Mouse (Mus musculus) midbrain, postnatal 0 days (tissue): ENCODE measurements around the gene Pitpna. TPM values are rescaled to one million over a fixed set of nuclear protein-coding genes. Genes with fewer than 3 reads are reported as not detected.

Experiments
- ATAC-seq: fragments of 200-750 bp; cut with Nextera tagmentation; 2 replicates; pipeline ENCODE4 v1.8.0; 2017; ENCODE audit warnings: moderate number of reproducible peaks, mild to moderate bottlenecking, moderate TSS enrichment, moderate library complexity; ENCODE audit not compliant: low FRiP score
- DNase-seq: peaks from one replicate; pipeline ENCODE4 v3.0.0-alpha.2; 2015; ENCODE audit warnings: low spot score
- H3K27ac ChIP-seq: fragments of 300-500 bp; sonication (generic); 2 replicates; pipeline ENCODE4 v1.5.1; 2014; ENCODE audit warnings: low read depth, mild to moderate bottlenecking, low read length, mixed read lengths
- H3K27me3 ChIP-seq: fragments of 300-500 bp; sonication (generic); 2 replicates; pipeline ENCODE4 v1.6.1; 2014; ENCODE audit warnings: low read length, control low read depth, mixed read lengths; ENCODE audit not compliant: insufficient read depth
- H3K36me3 ChIP-seq: fragments of 300-500 bp; sonication (generic); 2 replicates; pipeline ENCODE4 v1.6.1; 2014; ENCODE audit warnings: low read length, control low read depth, mixed read lengths; ENCODE audit not compliant: insufficient read depth
- H3K4me1 ChIP-seq: fragments of 300-500 bp; sonication (generic); 2 replicates; pipeline ENCODE4 v1.6.1; 2014; ENCODE audit warnings: mild to moderate bottlenecking, control low read depth, antibody characterized with exemption, low read length, mixed read lengths; ENCODE audit not compliant: insufficient read depth
- H3K4me2 ChIP-seq: fragments of 300-500 bp; sonication (generic); 2 replicates; pipeline ENCODE4 v1.6.1; 2014; ENCODE audit warnings: low read depth, mild to moderate bottlenecking, low read length, mixed read lengths; ENCODE audit not compliant: poor library complexity, severe bottlenecking
- H3K4me3 ChIP-seq: fragments of 300-500 bp; sonication (generic); 2 replicates; pipeline ENCODE4 v1.5.1; 2014; ENCODE audit warnings: low read depth, mild to moderate bottlenecking, low read length, moderate library complexity
- H3K9ac ChIP-seq: fragments of 300-500 bp; sonication (generic); replicated peaks from 2 replicates; pipeline ENCODE4 v1.6.1; 2014; ENCODE audit warnings: mild to moderate bottlenecking, low read length, moderate library complexity, mixed read lengths; ENCODE audit not compliant: poor library complexity, severe bottlenecking
- H3K9me3 ChIP-seq: fragments of 300-500 bp; sonication (generic); 2 replicates; pipeline ENCODE4 v1.6.1; 2016; ENCODE audit warnings: low read length, control low read depth
- CTCF ChIP-seq: IDR thresholded peaks from 2 replicates; pipeline ENCODE4 v1.5.1; 2016; ENCODE audit warnings: antibody characterized with exemption, mild to moderate bottlenecking
- WGBS: fragments of 180-500 bp; shearing (Covaris S2); extraction: QIAGEN DNeasy Blood & Tissue Kit; methylation state at CpG from one replicate; pipeline ENCODE4 v1.1.7; 2014; 5-methylcytosine and 5-hydroxymethylcytosine counted together
- polyA plus RNA-seq: library from polyadenylated mRNA; unstranded; fragments of >200 nt; fragmentation: Nextera tagmentation; extraction: Ambion mirVana; gene quantifications from 2 replicates; pipeline ENCODE4 v1.2.1, GENCODE M21; 2015
- total RNA-seq: library from RNA; depleted of rRNA; stranded (reverse); fragments of >200 nt; gene quantifications from 2 replicates; pipeline ENCODE4 v1.2.3, GENCODE M21; 2014

Gene Pitpna
- total and polyA plus RNA-seq, 2 experiments from 2014 or later, result 106 to 108 TPM

DNA sequence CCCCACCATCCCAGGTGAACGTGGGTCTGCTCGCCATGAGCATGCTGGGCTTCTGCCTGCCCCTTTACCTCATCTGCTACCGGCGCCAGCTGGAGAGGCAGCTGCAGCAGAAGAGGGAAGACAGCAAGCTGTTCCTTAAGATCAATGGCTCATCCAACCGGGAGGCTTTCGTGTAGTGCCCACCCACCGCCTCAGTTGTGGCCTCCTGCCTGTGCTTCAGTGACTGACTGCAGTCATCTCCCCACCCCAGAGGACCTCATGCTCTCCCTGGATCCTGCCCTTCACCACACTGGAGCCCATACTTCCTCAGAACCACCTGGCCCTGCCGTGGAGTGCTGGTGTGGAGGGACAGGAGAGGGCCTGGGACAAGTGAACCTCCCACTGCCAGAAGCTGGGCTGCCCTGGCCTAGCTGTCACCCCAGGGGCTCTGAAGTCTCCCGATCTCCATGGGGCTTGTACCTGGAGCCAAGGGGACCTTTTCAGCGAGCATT is 15.6 kb upstream of the Pitpna start:
- TF ChIP-seq CTCF, result no peak
- H3K36me3 ChIP-seq, result peaks cover 42% of the 10 kb centered on the region
- ATAC-seq (no peak), DNase-seq (no peak)
- H3K4me2 ChIP-seq, result no peak overlapping the region
- WGBS, result 9% methylated on average over 10 of the region's 10 CpGs
- H3K27ac ChIP-seq, result peak overlapping the region; percentile 77
- peak overlapping the region; percentile 42 for H3K9ac ChIP-seq
- H3K9me3 ChIP-seq, result no peaks in the 10 kb centered on the region
- H3K4me3 ChIP-seq, result no peak overlapping the region
- no peaks in the 10 kb centered on the region for H3K4me1 ChIP-seq
- H3K27me3 ChIP-seq, result no peaks in the 10 kb centered on the region

GRCm38 (mm10) chr11:75572854-75573650 is 14.8 kb upstream of the Pitpna start:
- Histone ChIP-seq H3K27me3 (no peaks in the 10 kb centered on the region), H3K9me3 (no peaks in the 10 kb centered on the region), H3K36me3 (peaks cover 36% of the 10 kb centered on the region), H3K4me2 (no peak overlapping the region), H3K4me1 (no peaks in the 10 kb centered on the region), H3K27ac (peak overlapping the region; percentile 77), H3K4me3 (no peak overlapping the region), H3K9ac (peak overlapping the region; percentile 42)
- DNase-seq (peak; percentile 95), ATAC-seq (peak; percentile 79; the same call in 1 of the 2 replicates)
- TF ChIP-seq CTCF, result peak; percentile 94
- WGBS, result 8% methylated on average over 12 of the region's 12 CpGs

- DNase-seq (no peak), ATAC-seq (no peak)
- H3K4me3 ChIP-seq, result no peak overlapping the region
- H3K27ac ChIP-seq, result no peak overlapping the region
- H3K9ac ChIP-seq, result no peak overlapping the region
- H3K4me2 ChIP-seq, result no peak overlapping the region
- TF ChIP-seq CTCF, result no peak
- H3K9me3 ChIP-seq, result no peaks in the 10 kb centered on the region
- peaks cover 21% of the 10 kb centered on the region; the same call in 1 of the 2 replicates for H3K36me3 ChIP-seq
- WGBS, result 80% methylated on average over 5 of the region's 5 CpGs
- H3K4me1 ChIP-seq, result no peaks in the 10 kb centered on the region
- H3K27me3 ChIP-seq, result no peaks in the 10 kb centered on the region
Measured at GRCm38 (mm10) chr11:75574378-75575123, 13.3 kb upstream of the Pitpna start.

DNA sequence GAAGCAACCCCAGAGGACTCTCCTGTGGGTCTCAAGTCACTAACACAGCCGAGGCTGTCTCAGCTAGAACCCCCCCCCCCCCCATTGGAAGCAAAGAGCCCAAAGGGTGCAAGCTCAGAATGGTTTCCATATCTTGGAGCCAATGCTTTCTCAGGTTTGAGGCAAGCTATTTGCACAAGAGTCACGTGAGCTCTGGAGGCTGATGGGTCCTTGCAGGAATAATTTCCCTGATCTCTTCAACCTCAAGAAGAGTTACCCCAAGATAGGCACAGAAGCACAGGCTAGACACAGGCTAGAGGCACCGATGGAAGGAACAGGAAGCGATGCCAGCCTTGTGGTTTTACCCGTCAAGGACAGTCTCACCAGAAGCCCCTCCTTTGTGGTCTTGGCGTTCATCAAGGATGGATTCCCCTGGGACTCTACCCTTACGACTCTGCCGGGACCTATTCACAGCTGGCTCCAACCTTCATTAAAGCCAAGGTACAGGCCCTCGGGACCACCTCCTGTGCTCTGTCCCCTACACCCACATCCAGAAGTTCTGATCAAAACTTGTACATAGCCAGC is 12.3 kb upstream of the Pitpna start:
- Histone ChIP-seq H3K4me3 (no peak overlapping the region), H3K27ac (no peak overlapping the region), H3K4me2 (no peak overlapping the region), H3K36me3 (peaks cover 17% of the 10 kb centered on the region; the same call in 1 of the 2 replicates), H3K9me3 (no peaks in the 10 kb centered on the region), H3K9ac (no peak overlapping the region), H3K27me3 (no peaks in the 10 kb centered on the region), H3K4me1 (no peaks in the 10 kb centered on the region)
- DNase-seq (no peak), ATAC-seq (no peak)
- WGBS, result 82% methylated on average over 9 of the region's 9 CpGs
- no peak for TF ChIP-seq CTCF

GRCm38 (mm10) chr11:75578609-75579008 is 9.3 kb upstream of the Pitpna start:
- ATAC-seq (no peak), DNase-seq (no peak)
- Histone ChIP-seq H3K27ac (no peak overlapping the region), H3K9me3 (no peaks in the 10 kb centered on the region), H3K27me3 (no peaks in the 10 kb centered on the region), H3K36me3 (peaks cover 7% of the 10 kb centered on the region; the same call in 1 of the 2 replicates), H3K4me1 (no peaks in the 10 kb centered on the region), H3K4me2 (no peak overlapping the region), H3K9ac (no peak overlapping the region), H3K4me3 (no peak overlapping the region)
- no peak for TF ChIP-seq CTCF
- whole genome bisulfite sequencing, result 86% methylated on average over 5 of the region's 5 CpGs
